Mouse (Mus musculus) liver (tissue): ENCODE measurements at regions not wholly inside any gene's neighbourhood (a gene's known extent, or its start where the extent isn't known, plus 50 kb on each side); places are given as distances from the start of the nearest gene placed in this dataset.

ENCODE experiments used
- DNase-seq: peaks from one replicate; pipeline ENCODE4 v3.0.0-alpha.2; 2020; ENCODE audit warnings: mixed read lengths

DNA sequence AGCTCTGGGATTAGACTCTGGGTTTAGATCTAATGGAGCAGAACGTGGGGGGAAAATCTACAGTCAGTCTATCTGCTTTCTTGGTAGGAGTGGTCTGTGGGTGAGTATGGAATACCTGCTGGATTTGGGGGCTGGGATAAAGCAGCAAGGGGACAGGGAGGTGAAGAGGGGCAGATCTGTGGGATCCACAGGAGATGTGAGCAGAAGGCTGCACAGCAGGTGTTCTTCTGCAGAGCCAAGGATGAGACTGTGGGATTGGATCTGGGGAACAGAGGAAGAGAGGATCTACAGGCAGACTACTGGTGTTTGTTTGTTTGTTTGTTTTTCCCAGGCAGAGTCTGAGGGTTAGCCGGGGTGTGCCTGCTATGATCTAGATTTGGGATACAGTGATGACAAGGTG lies 284.5 kb downstream of the Phkb start:
- DNase-seq, result no peak

DNA sequence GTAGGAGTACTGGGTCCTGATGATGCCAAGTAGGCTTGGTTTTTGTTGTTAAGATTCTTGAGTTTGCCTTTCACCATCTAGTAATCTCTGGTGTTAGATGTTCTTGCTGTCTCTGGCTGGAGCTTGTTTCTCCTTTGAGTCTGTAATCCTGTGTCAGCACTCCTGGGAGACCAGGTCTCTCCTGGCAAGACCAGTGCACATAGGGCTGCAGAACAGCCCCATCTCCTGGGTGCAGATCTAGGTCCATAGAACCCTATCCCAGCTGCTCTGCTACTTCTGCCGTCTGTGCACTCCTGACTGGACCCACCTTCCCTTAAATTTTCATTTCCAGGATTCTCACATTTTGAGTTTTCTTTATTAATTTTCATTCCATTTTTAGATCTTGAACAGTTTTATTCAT lies 283.9 kb downstream of the Phkb start:
- DNase-seq, result no peak
